Mouse (Mus musculus) hematopoietic stem cell, adult 5-6 weeks (primary cell): ENCODE measurements at regions not wholly inside any gene's neighbourhood (a gene's known extent, or its start where the extent isn't known, plus 50 kb on each side); places are given as distances from the start of the nearest gene placed in this dataset.

ENCODE experiments used
- ATAC-seq, 2 experiments: fragments of 125-278 bp in 1 of 2; replicated peaks in 1 of 2; 2 replicates each; pipeline ENCODE4 v1.8.0; 2016 to 2017; ENCODE audit warnings: inconsistent platforms in 2 of 2, mild to moderate bottlenecking in 2 of 2, moderate number of reproducible peaks in 2 of 2, low read depth in 1 of 2, moderate TSS enrichment in 1 of 2; ENCODE audit not compliant: low FRiP score in 2 of 2, poor library complexity in 2 of 2, severe bottlenecking in 2 of 2, insufficient read depth in 1 of 2, low TSS enrichment in 1 of 2

- no peak for ATAC-seq
Measured at GRCm38 (mm10) chr10:98212876-98213587, 486.5 kb upstream of the C030005K15Rik start.

GRCm38 (mm10) chr10:98231017-98231416 lies 504.5 kb upstream of the C030005K15Rik start:
- ATAC-seq: 0 out of 4 replicates have a peak, but pooled peaks of 1 of the 2 experiments have one; percentile 7

GRCm38 (mm10) chr10:98231705-98232235 lies 505.2 kb upstream of the C030005K15Rik start:
- no peak for ATAC-seq

- ATAC-seq: no peak
Measured at GRCm38 (mm10) chr10:98248311-98248710, 521.8 kb upstream of the C030005K15Rik start.

GRCm38 (mm10) chr10:98257980-98258707 lies 531.6 kb upstream of the C030005K15Rik start:
- no peak for ATAC-seq

- no peak for ATAC-seq
Measured at GRCm38 (mm10) chr10:98259283-98259682, 532.7 kb upstream of the C030005K15Rik start.

GRCm38 (mm10) chr10:98268511-98268910 lies 542.0 kb upstream of the C030005K15Rik start:
- no peak for ATAC-seq

GRCm38 (mm10) chr10:98291617-98292016 lies 565.1 kb upstream of the C030005K15Rik start:
- no peak for ATAC-seq

GRCm38 (mm10) chr10:98292140-98292539 lies 565.6 kb upstream of the C030005K15Rik start:
- no peak for ATAC-seq

GRCm38 (mm10) chr10:98305667-98306066 lies 579.1 kb upstream of the C030005K15Rik start:
- no peak for ATAC-seq

GRCm38 (mm10) chr10:98309667-98310066 lies 583.1 kb upstream of the C030005K15Rik start:
- ATAC-seq: no peak

GRCm38 (mm10) chr10:98311403-98311802 lies 584.8 kb upstream of the C030005K15Rik start:
- ATAC-seq: no peak

- ATAC-seq: no peak
Measured at GRCm38 (mm10) chr10:98318416-98318815, 591.9 kb upstream of the C030005K15Rik start.

- no peak for ATAC-seq
Measured at GRCm38 (mm10) chr10:98323846-98324245, 590.4 kb upstream of the Atp2b1 start.

GRCm38 (mm10) chr10:98324591-98324990 lies 589.6 kb upstream of the Atp2b1 start:
- ATAC-seq: no peak

- no peak for ATAC-seq
Measured at GRCm38 (mm10) chr10:98325720-98326119, 588.5 kb upstream of the Atp2b1 start.

- no peak for ATAC-seq
Measured at GRCm38 (mm10) chr10:98332682-98333081, 581.5 kb upstream of the Atp2b1 start.

GRCm38 (mm10) chr10:98333411-98334067 lies 580.7 kb upstream of the Atp2b1 start:
- ATAC-seq: no peak
